Comparison of ENCODE assay signal across 10 mouse cellular contexts in genomic region chr2:60076800-60077199, GRCm38 (mm10).
DNase-seq lines count a peak whose midpoint lies in the region; ATAC-seq and TF ChIP-seq lines count a peak whose summit lies in the region.
"Had no signal": no experiment of that assay in that cellular context is flagged by ENCODE, and none has a peak within 500 bp of the region (broad histone marks: within the 10 kb centered on the region; RNA-seq: fewer than 3 reads in every experiment).

No protein-coding gene starts in this region.

- H3K9me3 ChIP-seq in hindbrain, embryonic 14.5 days (ENCODE audit: control insufficient read depth, low read length) = no peaks in the 10 kb centered on the region
- H3K9me3 ChIP-seq in hindbrain, embryonic 12.5 days (replicated peaks) = no peaks in the 10 kb centered on the region
- no peaks in the 10 kb centered on the region for H3K9me3 ChIP-seq in midbrain, embryonic 13.5 days
- H3K9me3 ChIP-seq in kidney, embryonic 15.5 days (replicated peaks) = no peaks in the 10 kb centered on the region
- H3K9me3 ChIP-seq: hindbrain, embryonic 15.5 days; lung, embryonic 15.5 days had no signal

- no peak overlapping the region for H3K4me3 ChIP-seq in hindbrain, embryonic 14.5 days (replicated peaks; ENCODE audit: low read length)
- no peak overlapping the region for H3K4me3 ChIP-seq in hindbrain, embryonic 12.5 days
- no peak overlapping the region for H3K4me3 ChIP-seq in embryonic fibroblast, embryonic 13.5 days (ENCODE audit: insufficient read depth, low read length)
- no peak overlapping the region for H3K4me3 ChIP-seq in midbrain, embryonic 13.5 days (replicated peaks)
- no peak overlapping the region for H3K4me3 ChIP-seq in kidney, embryonic 15.5 days (replicated peaks)
- H3K4me3 ChIP-seq: hindbrain, embryonic 15.5 days; lung, embryonic 15.5 days had no signal

- TF ChIP-seq CTCF in embryonic fibroblast, embryonic 13.5 days (IDR thresholded peaks at IDR 0.05; ENCODE audit: borderline replicate concordance, insufficient read depth, low read length) = no peak

- ATAC-seq in hindbrain, embryonic 14.5 days (ENCODE audit: low FRiP score) = no peak
- ATAC-seq in hindbrain, embryonic 12.5 days (ENCODE audit: low FRiP score) = no peak
- ATAC-seq in midbrain, embryonic 13.5 days = 0 out of 2 replicates have a peak, but pooled peaks have one; percentile 48
- ATAC-seq in kidney, embryonic 15.5 days (replicated peaks; ENCODE audit: low FRiP score) = no peak

- no peak overlapping the region for H3K4me2 ChIP-seq in hindbrain, embryonic 14.5 days (replicated peaks)
- H3K4me2 ChIP-seq in hindbrain, embryonic 12.5 days (replicated peaks) = no peak overlapping the region
- H3K4me2 ChIP-seq in midbrain, embryonic 13.5 days (replicated peaks) = no peak overlapping the region
- no peak overlapping the region for H3K4me2 ChIP-seq in kidney, embryonic 15.5 days
- H3K4me2 ChIP-seq: hindbrain, embryonic 15.5 days; lung, embryonic 15.5 days had no signal

- H3K36me3 ChIP-seq in hindbrain, embryonic 14.5 days (replicated peaks; ENCODE audit: control insufficient read depth, insufficient read depth) = peaks cover 7% of the 10 kb centered on the region; the same call in 1 of the 2 replicates
- 0 out of 2 replicates have a peak, but pooled peaks cover 4% of the 10 kb centered on the region for H3K36me3 ChIP-seq in hindbrain, embryonic 12.5 days
- no peaks in the 10 kb centered on the region; the same call in 1 of the 2 replicates for H3K36me3 ChIP-seq in midbrain, embryonic 13.5 days
- peaks cover 11% of the 10 kb centered on the region; the same call in 1 of the 2 replicates for H3K36me3 ChIP-seq in kidney, embryonic 15.5 days
- H3K36me3 ChIP-seq: hindbrain, embryonic 15.5 days had no signal

- H3K4me1 ChIP-seq in hindbrain, embryonic 14.5 days (replicated peaks; ENCODE audit: control insufficient read depth, insufficient read depth, low read length) = peaks cover 17% of the 10 kb centered on the region; the same call in 1 of the 2 replicates
- H3K4me1 ChIP-seq in hindbrain, embryonic 12.5 days = peaks cover 22% of the 10 kb centered on the region
- H3K4me1 ChIP-seq in embryonic fibroblast, embryonic 13.5 days (ENCODE audit: control insufficient read depth, insufficient read depth, low read length) = peaks cover 5% of the 10 kb centered on the region; the same call in 1 of the 2 replicates
- peaks cover 23% of the 10 kb centered on the region for H3K4me1 ChIP-seq in midbrain, embryonic 13.5 days (replicated peaks)
- 0 out of 2 replicates have a peak, but pooled peaks cover 7% of the 10 kb centered on the region for H3K4me1 ChIP-seq in kidney, embryonic 15.5 days

- no peak overlapping the region for H3K9ac ChIP-seq in hindbrain, embryonic 14.5 days
- H3K9ac ChIP-seq in hindbrain, embryonic 12.5 days = no peak overlapping the region
- 0 out of 2 replicates have a peak overlapping the region, but pooled peaks have one; percentile 12 for H3K9ac ChIP-seq in midbrain, embryonic 13.5 days (replicated peaks)
- no peak overlapping the region for H3K9ac ChIP-seq in kidney, embryonic 15.5 days
- H3K9ac ChIP-seq: hindbrain, embryonic 15.5 days; lung, embryonic 15.5 days had no signal

- H3K27ac ChIP-seq in hindbrain, embryonic 14.5 days = peak overlapping the region; percentile 3; the same call in 1 of the 2 replicates
- H3K27ac ChIP-seq in hindbrain, embryonic 12.5 days = no peak overlapping the region
- H3K27ac ChIP-seq in embryonic fibroblast, embryonic 13.5 days (ENCODE audit: insufficient read depth, low read length) = peak overlapping the region; percentile 55; the same call in 1 of the 2 replicates
- peak overlapping the region; percentile 19; the same call in 1 of the 2 replicates for H3K27ac ChIP-seq in midbrain, embryonic 13.5 days
- H3K27ac ChIP-seq in kidney, embryonic 15.5 days = no peak overlapping the region
- H3K27ac ChIP-seq: lung, embryonic 15.5 days had no signal

- 30% methylated on average over 7 of the region's 7 CpGs for WGBS in hindbrain, embryonic 14.5 days
- whole genome bisulfite sequencing in hindbrain, embryonic 12.5 days = 52% methylated on average over 7 of the region's 7 CpGs
- WGBS in midbrain, embryonic 13.5 days = 38% methylated on average over 7 of the region's 7 CpGs
- 66% methylated on average over 7 of the region's 7 CpGs for WGBS in kidney, embryonic 15.5 days

- no peak for TF ChIP-seq POLR2A in embryonic fibroblast, embryonic 13.5 days (IDR thresholded peaks at IDR 0.05; ENCODE audit: low read depth, low read length)

- no peaks in the 10 kb centered on the region for H3K27me3 ChIP-seq in hindbrain, embryonic 14.5 days (ENCODE audit: control insufficient read depth, insufficient read depth, low read length)
- H3K27me3 ChIP-seq in hindbrain, embryonic 12.5 days = no peaks in the 10 kb centered on the region
- H3K27me3 ChIP-seq in midbrain, embryonic 13.5 days = no peaks in the 10 kb centered on the region
- H3K27me3 ChIP-seq in kidney, embryonic 15.5 days = no peaks in the 10 kb centered on the region
- H3K27me3 ChIP-seq: hindbrain, embryonic 15.5 days; lung, embryonic 15.5 days had no signal

- DNase-seq in hindbrain, embryonic 14.5 days (ENCODE audit: low spot score) = no peak
- peak; percentile 61 for DNase-seq in Muller cell, postnatal 12 days (ENCODE audit: inconsistent ontology term)
- no peak for DNase-seq in right cerebral cortex, postnatal 36 days (ENCODE audit: low spot score in 2 of 2)
- DNase-seq: cerebellum, postnatal 14 days had no signal

Comparison
In these comparisons a context has a peak if more than half of its experiments do, and no peak if none do; other contexts are left out.
1. H3K27ac ChIP-seq: peak in hindbrain, embryonic 14.5 days (single experiment), embryonic fibroblast, embryonic 13.5 days (single experiment) and midbrain, embryonic 13.5 days (single experiment); none in hindbrain, embryonic 12.5 days (single experiment) and kidney, embryonic 15.5 days (single experiment).